Mouse (Mus musculus) MN1 (cell line): Measurements from ENCODE around the gene Aqp12.
"Not testable (repeated sequence)": the region's sequence is repeated elsewhere in the genome, so short reads cannot be mapped to it uniquely, and the experiment has no call there.

Source experiments
- DNase-seq: peaks from one replicate; pipeline ENCODE4 v3.0.0-alpha.2; 2016; ENCODE audit warnings: low spot score

Gene Aqp12

DNA sequence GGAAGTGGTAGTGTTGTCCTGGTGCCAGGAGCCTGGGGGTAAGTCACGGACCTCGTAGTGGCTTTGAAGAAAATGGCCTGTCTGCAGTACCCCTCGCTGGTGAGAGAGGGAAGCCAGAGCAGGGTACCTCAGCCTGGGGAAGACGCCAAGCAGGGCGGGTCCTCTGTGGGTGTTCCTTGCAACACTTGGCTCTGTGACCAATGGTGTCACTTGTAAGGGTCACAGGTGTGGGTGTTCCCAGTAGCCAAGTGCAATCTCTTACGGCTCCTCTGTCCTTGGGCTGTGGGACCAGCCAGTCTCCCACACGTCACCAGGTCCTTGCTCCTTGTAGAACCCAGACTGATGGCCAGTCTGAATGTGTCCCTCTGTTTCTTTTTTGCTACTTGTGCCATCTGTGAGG lies at the start of gene Aqp12:
TSS of gene Aqp12 (plus strand) at position 274 of the 400 bp plus-strand sequence.
- DNase-seq, result no peak

GRCm38 (mm10) chr1:92956571-92957335 lies 49.4 kb upstream of the Aqp12 start:
- DNase-seq, result not testable (repeated sequence)

- DNase-seq, result no peak
Measured at GRCm38 (mm10) chr1:92958999-92959398, 47.1 kb upstream of the Aqp12 start.

DNA sequence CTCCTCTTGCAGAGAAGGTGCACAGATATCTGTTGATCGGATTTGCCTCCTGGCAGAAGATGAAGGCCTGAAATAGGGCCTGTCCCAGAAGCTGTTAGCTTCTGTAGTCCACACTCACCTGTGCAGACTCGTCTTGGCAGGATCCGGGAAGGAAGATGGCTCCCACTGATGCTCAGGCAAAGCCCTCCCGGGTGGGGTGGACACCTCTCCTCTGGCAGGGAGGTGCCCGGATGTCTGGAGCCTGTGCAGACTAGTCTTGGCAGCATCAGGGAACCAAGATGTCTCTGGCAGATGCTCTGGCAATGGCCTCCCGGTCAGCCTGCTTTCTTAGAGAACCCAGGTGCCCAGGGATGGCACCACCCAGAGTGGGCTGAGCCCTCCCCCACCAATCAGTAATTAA lies 35.3 kb upstream of the Aqp12 start:
- DNase-seq, result not testable (repeated sequence)

DNA sequence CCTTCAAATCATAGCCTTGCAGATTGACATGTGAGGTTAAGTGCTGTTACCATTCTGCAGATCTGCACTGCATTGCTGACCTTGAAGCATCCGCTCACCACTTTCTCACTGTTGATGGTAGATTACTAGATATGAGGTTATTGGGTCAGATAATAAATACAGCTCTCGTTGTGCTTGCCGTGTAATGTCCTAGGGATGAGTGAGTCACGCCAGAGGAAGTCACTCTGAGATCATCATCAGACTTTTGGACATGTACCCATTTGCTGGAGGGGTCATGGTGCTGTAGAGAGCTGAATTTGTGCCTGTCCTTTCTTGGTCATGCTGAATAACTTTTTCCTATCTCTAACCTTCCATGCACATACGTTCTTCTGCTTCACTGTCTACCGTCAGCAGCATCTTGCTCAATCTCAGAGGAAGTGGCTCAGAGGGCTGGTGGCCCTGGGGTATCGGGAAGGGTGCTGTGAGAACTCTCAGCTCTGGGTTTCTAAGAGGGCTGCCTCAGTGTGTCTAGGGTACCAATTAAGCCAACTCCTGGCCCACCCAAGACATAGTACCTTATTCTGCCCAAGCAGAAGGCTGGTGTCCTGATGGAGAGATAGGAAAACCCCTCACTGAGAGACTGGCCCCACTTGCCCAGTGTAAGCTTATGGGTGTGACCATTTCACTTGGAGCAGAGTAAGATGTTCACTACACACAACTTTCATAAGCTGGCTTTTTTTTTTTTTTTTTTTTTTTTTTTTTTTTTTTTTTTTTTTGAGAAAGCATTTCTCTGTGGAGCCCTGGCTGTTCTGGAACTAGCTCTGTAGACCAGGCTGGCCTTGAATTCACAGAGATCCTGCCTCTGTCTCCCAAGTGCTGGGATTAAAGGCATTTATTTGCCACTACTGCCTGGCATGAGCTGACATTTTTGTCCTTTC lies 34.0 kb upstream of the Aqp12 start:
- no peak for DNase-seq

DNA sequence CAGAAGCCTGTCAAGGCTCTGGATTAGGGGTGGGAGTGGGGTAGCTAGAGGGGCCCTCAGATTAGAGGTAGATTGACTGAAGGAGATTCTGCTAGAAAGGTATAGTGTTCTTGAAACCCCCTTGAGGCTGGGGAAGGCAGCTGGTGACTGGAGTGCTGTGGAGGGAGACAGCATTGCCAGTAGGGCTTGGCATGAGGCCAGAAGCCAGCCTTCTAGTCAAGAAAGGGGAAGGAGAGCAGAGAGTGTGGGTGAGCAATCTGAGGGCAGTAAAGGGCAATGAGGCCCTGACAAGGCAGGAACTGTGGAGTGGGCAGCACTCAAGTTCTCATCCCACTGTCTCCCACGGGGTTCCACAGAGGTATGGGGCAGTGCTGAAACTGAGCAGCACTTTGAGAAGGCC lies 33.3 kb upstream of the Aqp12 start:
- peak; percentile 71 for DNase-seq

DNA sequence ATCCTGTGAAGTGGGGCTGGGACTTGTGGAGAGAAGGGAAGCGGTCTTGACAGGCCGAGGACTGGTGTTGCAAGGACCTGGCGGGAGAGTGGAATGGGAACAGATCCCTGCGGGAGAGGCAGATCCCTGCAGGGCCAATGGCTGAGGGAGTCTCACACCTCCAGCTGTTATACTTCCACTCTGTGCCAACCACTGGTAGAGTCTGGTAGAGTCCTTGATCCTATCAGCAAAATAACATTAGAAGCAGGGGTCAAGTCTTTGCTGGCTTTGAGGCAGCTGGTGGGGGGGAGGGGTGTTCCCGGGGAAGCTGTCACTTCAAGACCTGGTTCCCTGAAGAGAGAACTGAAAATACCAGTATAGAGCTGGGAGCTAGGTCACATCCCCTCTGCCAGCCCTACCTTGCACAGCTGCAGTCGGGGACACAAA lies 30.0 kb upstream of the Aqp12 start:
- DNase-seq, result peak; percentile 65

DNA sequence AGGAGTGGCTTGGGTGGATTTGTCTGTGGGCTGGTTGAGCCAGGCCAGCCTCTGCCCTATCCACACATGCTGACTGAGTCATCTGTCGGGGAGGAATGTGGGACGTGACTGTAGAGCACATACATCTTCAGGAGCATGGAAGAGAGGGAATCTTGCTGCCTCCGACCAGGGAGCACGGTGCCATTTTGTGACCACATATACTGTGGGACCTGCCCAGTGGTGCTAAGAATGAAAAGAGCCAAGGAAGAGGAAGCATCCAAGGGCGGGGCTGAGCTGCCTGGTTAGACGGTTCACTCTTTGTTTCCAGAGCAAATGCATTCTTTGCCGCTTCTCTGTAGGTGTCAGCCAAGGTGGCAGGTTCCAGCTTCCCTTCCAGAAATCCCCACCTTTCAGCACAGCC lies 27.5 kb upstream of the Aqp12 start:
- DNase-seq, result no peak

- DNase-seq, result no peak
Measured at GRCm38 (mm10) chr1:92979073-92979602, 27.0 kb upstream of the Aqp12 start.

- DNase-seq, result no peak
Measured at GRCm38 (mm10) chr1:92981056-92981845, 24.9 kb upstream of the Aqp12 start.

- no peak for DNase-seq
Measured at GRCm38 (mm10) chr1:92982931-92983605, 23.1 kb upstream of the Aqp12 start.

DNA sequence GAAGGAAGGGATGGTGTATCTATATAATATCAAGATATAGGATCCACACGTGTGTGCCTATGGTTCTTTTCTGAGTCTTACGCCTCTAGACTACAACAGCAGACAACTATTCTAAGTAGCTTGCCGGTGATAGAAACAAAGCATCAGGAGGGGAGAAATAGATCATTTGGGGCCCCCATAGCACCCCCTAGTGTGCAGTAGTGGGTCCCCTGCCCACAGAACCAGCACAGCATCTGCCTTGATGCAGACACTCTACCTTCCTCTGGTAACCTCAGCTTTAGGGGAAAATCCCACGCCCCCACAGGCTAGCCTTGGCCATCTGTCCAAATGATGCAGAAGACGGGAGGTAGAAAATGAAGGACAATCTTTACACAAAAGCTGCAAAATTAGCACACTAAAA lies 21.1 kb upstream of the Aqp12 start:
- no peak for DNase-seq

DNA sequence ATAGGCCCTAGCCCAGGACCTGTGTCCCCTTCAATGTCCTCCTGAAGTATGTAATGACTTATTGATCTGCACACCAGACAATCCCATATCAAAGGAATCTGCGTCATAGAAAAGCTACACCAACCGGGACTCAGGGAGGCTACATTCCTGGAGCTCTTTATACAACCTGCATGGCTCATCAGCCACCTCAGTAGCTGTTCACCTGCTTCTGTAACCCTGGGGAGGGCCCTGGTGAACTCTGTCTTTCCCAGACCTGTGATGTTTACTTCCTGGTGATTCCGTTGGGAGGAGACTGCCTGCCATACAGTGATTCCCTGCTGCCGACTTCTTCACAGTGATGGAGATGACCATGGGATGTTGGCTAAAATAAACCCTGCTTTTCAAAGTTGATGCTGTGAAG lies 17.2 kb upstream of the Aqp12 start:
- DNase-seq, result no peak

DNA sequence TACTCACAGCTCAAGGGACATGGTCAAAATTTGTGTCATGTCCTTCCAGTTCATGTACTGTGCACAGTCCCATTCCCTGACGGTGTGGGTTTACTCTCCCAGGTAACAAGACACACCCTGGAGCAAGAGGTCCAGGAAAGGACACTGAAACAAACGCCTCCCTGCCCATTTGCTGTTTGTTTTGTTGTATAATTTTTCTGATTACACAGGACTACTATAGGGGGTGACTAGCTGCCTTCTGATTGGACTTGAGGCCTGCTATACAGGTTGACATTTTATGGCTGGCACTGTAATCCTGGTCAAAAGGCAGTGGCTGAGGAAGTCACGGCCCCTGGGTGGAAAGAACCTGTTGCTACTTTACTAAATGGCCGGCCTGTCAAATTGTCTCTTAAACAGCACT lies 16.2 kb upstream of the Aqp12 start:
- DNase-seq, result no peak

DNA sequence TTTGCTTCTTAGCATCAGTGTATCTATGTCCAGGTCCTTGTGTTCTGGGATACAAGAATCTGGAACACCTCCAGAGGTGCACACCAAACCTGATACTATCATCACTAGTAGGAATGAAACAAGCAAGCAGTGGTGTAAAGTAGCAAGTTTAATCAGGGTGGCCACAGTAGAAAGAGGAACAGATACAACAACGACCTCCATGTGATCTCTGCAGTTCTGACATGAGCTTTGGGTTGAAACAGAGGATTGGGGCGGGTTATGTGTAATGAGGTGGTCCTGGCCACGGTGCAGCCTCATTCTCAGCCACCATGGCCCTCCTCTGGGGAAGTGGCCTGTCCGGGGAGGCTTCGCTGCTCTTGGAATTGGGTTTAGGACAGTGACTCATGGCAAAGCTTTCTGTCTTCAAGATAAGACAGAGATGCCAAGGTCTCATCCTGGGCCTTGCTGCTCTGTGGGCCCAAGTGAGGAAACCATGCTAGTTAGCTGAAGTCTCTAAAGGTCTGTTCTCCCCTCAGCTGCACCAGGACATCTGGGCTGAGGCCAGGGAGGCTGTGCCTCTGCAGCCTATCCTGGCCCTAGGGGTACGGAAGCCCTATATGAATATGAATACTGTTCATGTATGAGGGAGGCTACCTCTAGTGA lies 13.8 kb upstream of the Aqp12 start:
- no peak for DNase-seq

DNA sequence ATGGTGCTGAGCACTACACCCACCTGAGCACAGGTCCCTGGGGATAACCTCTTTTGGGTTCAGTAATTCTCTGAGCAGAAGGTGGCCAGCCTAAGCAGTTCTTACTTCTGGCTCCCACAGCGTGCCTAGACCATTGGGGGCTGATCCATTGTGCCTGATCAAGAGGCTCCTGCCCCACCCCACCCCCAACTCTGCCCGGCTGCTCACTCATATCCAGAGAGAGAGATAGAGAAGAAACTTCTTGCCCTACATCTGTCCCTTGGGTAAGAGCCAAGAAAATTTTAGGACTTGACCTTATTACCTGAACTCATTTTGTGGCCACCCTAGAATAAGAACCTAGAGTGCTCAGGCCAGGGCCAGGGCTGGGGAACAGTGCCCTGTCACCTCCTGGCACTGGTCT lies 13.3 kb upstream of the Aqp12 start:
- no peak for DNase-seq

DNA sequence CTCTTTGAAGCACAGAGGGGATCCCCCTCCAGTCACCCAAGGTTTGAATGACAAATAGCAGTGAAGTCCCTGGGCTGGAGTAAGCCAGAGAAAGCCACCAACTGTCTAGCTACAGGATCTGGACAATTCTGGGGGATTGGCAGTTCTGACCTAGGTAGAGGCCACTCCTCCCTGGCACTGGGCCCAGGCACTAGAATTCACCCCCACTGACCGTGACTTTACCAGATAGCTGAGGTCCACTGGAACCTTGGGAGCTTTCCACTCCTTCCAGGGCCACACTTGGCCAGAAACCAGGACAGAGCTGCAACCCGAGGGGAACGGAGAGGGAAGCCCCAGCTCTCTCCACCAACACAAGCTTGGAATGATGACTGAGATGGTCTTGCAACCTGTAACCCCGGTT lies 3.1 kb downstream of the Aqp12 start:
- peak; percentile 19 for DNase-seq

GRCm38 (mm10) chr1:93010731-93011130 lies 4.6 kb downstream of the Aqp12 start:
- peak; percentile 41 for DNase-seq

GRCm38 (mm10) chr1:93012103-93012585 lies 6.0 kb downstream of the Aqp12 start:
- no peak for DNase-seq

GRCm38 (mm10) chr1:93013367-93013766 lies 7.2 kb downstream of the Aqp12 start:
- DNase-seq, result no peak

- peak; percentile 71 for DNase-seq
Measured at GRCm38 (mm10) chr1:93014460-93014859, 8.3 kb downstream of the Aqp12 start.
